Mouse (Mus musculus) hindbrain, embryonic 12.5 days (tissue): ENCODE data around the gene Cpped1. TPM values are rescaled to one million over a fixed set of nuclear protein-coding genes. Genes with fewer than 3 reads are reported as not detected.

ENCODE experiments used
- ATAC-seq: fragments of 200-750 bp; cut with Nextera tagmentation; 2 replicates; pipeline ENCODE4 v1.8.0; 2017; ENCODE audit warnings: moderate TSS enrichment; ENCODE audit not compliant: low FRiP score
- H3K27ac ChIP-seq: fragments of 300-500 bp; sonication (generic); 2 replicates; pipeline ENCODE4 v1.5.1; 2016; ENCODE audit warnings: mild to moderate bottlenecking
- H3K27me3 ChIP-seq: fragments of 300-500 bp; sonication (generic); 2 replicates; pipeline ENCODE4 v1.6.1; 2016; ENCODE audit warnings: mild to moderate bottlenecking
- H3K36me3 ChIP-seq: fragments of 300-500 bp; sonication (generic); 2 replicates; pipeline ENCODE4 v1.6.1; 2016; ENCODE audit warnings: mild to moderate bottlenecking
- H3K4me1 ChIP-seq: fragments of 300-500 bp; sonication (generic); 2 replicates; pipeline ENCODE4 v1.6.1; 2016
- H3K4me2 ChIP-seq: fragments of 300-500 bp; sonication (generic); replicated peaks from 2 replicates; pipeline ENCODE4 v1.6.1; 2016; ENCODE audit warnings: mild to moderate bottlenecking
- H3K4me3 ChIP-seq: fragments of 300-500 bp; sonication (generic); 2 replicates; pipeline ENCODE4 v1.5.1; 2016; ENCODE audit warnings: mild to moderate bottlenecking
- H3K9ac ChIP-seq: fragments of 300-500 bp; sonication (generic); 2 replicates; pipeline ENCODE4 v1.6.1; 2016; ENCODE audit warnings: mild to moderate bottlenecking, moderate library complexity
- H3K9me3 ChIP-seq: fragments of 300-500 bp; sonication (generic); replicated peaks from 2 replicates; pipeline ENCODE4 v1.6.1; 2016; ENCODE audit warnings: mild to moderate bottlenecking
- WGBS: fragments of 180-500 bp; shearing (Covaris S2); methylation state at CpG from one replicate; pipeline ENCODE4 v1.1.7; 2016; 5-methylcytosine and 5-hydroxymethylcytosine counted together
- polyA plus RNA-seq: library from polyadenylated mRNA; unstranded; fragments of >200 nt; fragmentation: Nextera tagmentation; extraction: Ambion mirVana; gene quantifications from 2 replicates; pipeline ENCODE4 v1.2.1, GENCODE M21; 2016

The Cpped1 gene
- polyA plus RNA-seq, 1 experiment from 2014 or later: 14.6 TPM

DNA sequence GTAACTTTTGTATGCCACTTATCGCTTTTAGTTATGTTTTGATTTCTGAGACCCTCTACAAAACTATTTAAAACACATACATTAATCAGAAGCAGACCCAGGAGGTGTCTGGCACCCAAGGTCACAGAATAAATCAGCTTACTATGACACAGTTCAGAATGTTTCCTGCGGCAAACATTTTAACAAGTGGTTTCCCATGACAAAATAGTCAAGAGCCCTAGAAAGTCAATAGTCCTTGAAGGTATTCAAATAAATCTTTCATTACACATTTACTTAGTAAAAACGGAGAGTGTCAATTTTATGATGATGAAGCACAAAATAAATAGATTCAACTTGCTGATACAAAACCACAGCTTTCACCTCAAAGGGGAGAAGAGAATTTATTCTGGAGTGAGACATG, 19.5 kb downstream of the Cpped1 start:
- no peak overlapping the region for H3K27ac ChIP-seq
- H3K4me3 ChIP-seq: no peak overlapping the region
- H3K4me2 ChIP-seq: no peak overlapping the region
- WGBS: 67% methylated on average over 3 of the region's 3 CpGs
- 0 out of 2 replicates have a peak, but pooled peaks cover 8% of the 10 kb centered on the region for H3K36me3 ChIP-seq
- H3K9ac ChIP-seq: no peak overlapping the region
- no peaks in the 10 kb centered on the region for H3K27me3 ChIP-seq
- H3K9me3 ChIP-seq: no peaks in the 10 kb centered on the region
- no peaks in the 10 kb centered on the region for H3K4me1 ChIP-seq
- ATAC-seq: no peak

- Histone ChIP-seq H3K27me3 (no peaks in the 10 kb centered on the region), H3K4me1 (no peaks in the 10 kb centered on the region), H3K4me3 (no peak overlapping the region), H3K9me3 (no peaks in the 10 kb centered on the region), H3K27ac (no peak overlapping the region), H3K9ac (no peak overlapping the region), H3K36me3 (0 out of 2 replicates have a peak, but pooled peaks cover 8% of the 10 kb centered on the region), H3K4me2 (no peak overlapping the region)
- ATAC-seq: no peak
- 78% methylated on average over 6 of the region's 6 CpGs for WGBS
These were observed 27.4 kb downstream of the Cpped1 start for GRCm38 (mm10) chr16:11881795-11882194.

GRCm38 (mm10) chr16:11880461-11880860, 28.8 kb downstream of the Cpped1 start:
- ATAC-seq: no peak
- Histone ChIP-seq H3K9me3 (no peaks in the 10 kb centered on the region), H3K27ac (no peak overlapping the region), H3K9ac (no peak overlapping the region), H3K36me3 (0 out of 2 replicates have a peak, but pooled peaks cover 3% of the 10 kb centered on the region), H3K4me2 (no peak overlapping the region), H3K4me1 (no peaks in the 10 kb centered on the region), H3K27me3 (no peaks in the 10 kb centered on the region), H3K4me3 (no peak overlapping the region)
- WGBS: 89% methylated on average over 6 of the region's 6 CpGs

GRCm38 (mm10) chr16:11879196-11879595, 30.0 kb downstream of the Cpped1 start:
- Histone ChIP-seq H3K4me2 (no peak overlapping the region), H3K27me3 (no peaks in the 10 kb centered on the region), H3K4me3 (no peak overlapping the region), H3K9me3 (no peaks in the 10 kb centered on the region), H3K27ac (no peak overlapping the region), H3K36me3 (no peaks in the 10 kb centered on the region), H3K4me1 (no peaks in the 10 kb centered on the region), H3K9ac (no peak overlapping the region)
- ATAC-seq: no peak
- WGBS: 89% methylated on average over 6 of the region's 6 CpGs

DNA sequence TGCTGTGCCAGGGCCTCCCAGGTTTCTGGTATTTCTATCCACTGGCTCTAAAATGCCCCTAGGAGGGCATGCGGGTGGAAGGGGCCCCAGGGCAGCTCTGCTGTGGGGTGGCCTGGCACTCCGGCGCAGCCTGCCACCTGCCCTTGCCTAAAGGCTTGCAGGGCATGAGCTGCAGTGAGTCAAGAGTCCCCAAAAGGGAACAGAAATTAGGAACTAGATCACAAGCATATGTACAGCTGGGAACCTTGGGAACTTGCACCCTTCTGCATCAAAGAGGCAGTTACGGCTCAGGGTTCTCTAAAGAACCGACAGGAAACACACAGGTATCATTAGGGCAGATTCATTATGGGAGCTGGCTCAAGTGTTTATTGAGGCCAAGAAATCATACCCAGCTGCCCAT, 34.0 kb downstream of the Cpped1 start:
- Histone ChIP-seq H3K4me2 (no peak overlapping the region), H3K27ac (no peak overlapping the region), H3K4me3 (no peak overlapping the region), H3K27me3 (no peaks in the 10 kb centered on the region), H3K9me3 (no peaks in the 10 kb centered on the region), H3K9ac (no peak overlapping the region), H3K36me3 (no peaks in the 10 kb centered on the region), H3K4me1 (no peaks in the 10 kb centered on the region)
- 90% methylated on average over 5 of the region's 5 CpGs for WGBS
- ATAC-seq: no peak

- H3K27me3 ChIP-seq: no peaks in the 10 kb centered on the region
- 89% methylated on average over 3 of the region's 3 CpGs for WGBS
- no peaks in the 10 kb centered on the region for H3K9me3 ChIP-seq
- H3K27ac ChIP-seq: no peak overlapping the region
- no peak for ATAC-seq
- no peaks in the 10 kb centered on the region for H3K36me3 ChIP-seq
- no peak overlapping the region for H3K4me2 ChIP-seq
- H3K4me1 ChIP-seq: no peaks in the 10 kb centered on the region
- H3K4me3 ChIP-seq: no peak overlapping the region
- H3K9ac ChIP-seq: no peak overlapping the region
These were observed 36.0 kb downstream of the Cpped1 start for GRCm38 (mm10) chr16:11873292-11873691.

DNA sequence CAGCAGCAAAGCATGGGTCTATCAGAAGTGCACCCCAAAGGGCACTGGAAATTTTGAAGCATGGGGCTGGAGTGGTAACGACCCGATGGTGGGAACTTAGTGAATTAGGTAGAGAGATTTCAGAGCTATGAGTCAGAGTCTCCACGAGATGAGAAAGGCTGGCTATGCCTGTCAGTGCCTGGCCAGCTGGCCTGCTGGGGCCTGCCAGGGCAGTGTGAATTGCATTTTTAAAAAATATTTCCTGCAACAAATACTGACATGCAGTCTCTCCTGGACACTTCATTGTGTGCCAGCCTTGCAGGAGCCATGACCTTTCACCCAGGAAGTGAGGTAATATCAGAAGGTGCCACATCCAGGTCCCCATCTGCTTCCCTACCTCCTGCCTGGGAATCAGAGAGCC, 40.8 kb downstream of the Cpped1 start:
- Histone ChIP-seq H3K4me1 (no peaks in the 10 kb centered on the region), H3K9ac (no peak overlapping the region), H3K4me3 (no peak overlapping the region), H3K36me3 (no peaks in the 10 kb centered on the region), H3K27me3 (no peaks in the 10 kb centered on the region), H3K9me3 (no peaks in the 10 kb centered on the region), H3K4me2 (no peak overlapping the region), H3K27ac (no peak overlapping the region)
- ATAC-seq: no peak
- WGBS: 83% methylated on average over 3 of the region's 3 CpGs

DNA sequence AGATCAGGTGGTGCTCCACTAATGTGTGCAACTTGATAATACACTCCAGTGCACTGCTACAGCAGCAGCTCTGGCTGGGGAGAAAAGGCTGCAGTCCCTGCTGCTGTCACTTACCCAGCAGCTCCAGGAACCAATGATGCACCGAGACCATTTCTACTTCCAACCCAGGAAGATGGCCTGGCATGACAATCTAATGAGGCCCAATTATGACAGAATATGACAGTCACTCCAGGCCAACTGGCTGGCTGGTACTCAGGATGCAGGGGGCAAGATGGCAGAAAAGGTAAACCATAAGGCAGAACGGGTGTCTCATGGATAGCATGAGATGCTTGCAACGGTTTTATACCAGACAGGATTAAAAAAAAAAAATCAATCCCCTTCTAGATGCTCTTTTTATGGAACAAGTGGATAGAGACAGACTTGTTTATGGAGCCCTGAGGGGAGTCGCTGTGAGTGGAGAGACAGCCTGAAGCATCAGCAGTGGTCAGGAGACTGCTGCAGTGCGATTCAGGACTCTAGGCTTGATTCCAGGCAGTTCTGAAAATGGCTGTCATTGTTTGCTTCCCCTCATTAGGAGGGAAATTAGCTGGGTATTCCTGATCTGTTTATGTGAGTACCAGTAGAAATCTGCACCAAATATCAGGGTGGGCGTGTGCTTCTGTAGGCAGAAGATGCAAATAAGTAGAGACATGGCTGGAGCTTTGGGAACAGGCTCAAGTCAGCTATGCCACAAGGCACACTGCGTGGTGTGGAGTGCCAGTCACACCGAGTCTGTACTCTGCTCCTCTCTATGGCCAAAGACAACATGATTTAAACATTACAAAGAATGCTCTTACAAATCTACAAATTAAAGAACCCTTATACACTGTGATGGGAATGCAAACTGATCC, 56.3 kb downstream of the Cpped1 start:
- H3K9me3 ChIP-seq: no peaks in the 10 kb centered on the region
- H3K9ac ChIP-seq: no peak overlapping the region
- 82% methylated on average over 8 of the region's 8 CpGs for WGBS
- H3K27me3 ChIP-seq: no peaks in the 10 kb centered on the region
- ATAC-seq: no peak
- H3K27ac ChIP-seq: no peak overlapping the region
- H3K36me3 ChIP-seq: 0 out of 2 replicates have a peak, but pooled peaks cover 3% of the 10 kb centered on the region
- H3K4me3 ChIP-seq: no peak overlapping the region
- no peaks in the 10 kb centered on the region for H3K4me1 ChIP-seq
- no peak overlapping the region for H3K4me2 ChIP-seq

DNA sequence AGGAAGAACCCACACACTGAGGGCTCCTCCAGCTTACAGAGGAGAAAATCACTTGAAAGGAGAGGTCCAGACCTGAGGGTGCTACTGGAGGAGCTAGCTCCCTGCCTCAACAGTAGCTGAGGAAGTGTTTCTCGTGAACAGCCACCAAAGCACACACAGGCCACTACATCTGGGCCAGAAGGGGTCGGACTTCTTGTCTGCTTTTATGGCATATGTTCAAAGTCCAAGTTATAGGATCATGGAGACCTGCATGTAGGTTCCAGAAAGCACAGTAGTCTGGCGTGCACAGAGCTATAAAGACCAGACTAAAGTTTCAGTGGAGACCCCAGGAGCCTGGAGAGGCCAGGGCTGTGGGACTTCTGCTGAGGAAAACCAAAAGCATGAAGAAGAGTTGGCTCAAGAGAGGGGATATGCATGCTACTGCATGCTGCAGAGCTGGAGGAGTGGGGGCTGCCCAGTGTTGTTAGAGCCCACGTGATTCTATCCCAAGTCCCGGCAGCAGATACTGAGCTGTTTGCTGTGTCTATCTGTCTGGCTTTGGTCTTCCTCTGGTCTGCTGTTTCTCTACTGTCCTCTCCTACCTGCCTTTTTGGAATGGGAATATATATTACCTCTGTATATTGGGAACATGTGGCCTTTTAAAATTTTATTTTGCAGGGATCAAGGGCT, 60.1 kb downstream of the Cpped1 start:
- H3K4me3 ChIP-seq: no peak overlapping the region
- H3K4me2 ChIP-seq: no peak overlapping the region
- H3K27ac ChIP-seq: no peak overlapping the region
- 90% methylated on average over 5 of the region's 5 CpGs for WGBS
- no peak for ATAC-seq
- H3K36me3 ChIP-seq: 0 out of 2 replicates have a peak, but pooled peaks cover 3% of the 10 kb centered on the region
- H3K4me1 ChIP-seq: no peaks in the 10 kb centered on the region
- no peaks in the 10 kb centered on the region for H3K9me3 ChIP-seq
- H3K27me3 ChIP-seq: no peaks in the 10 kb centered on the region
- H3K9ac ChIP-seq: no peak overlapping the region

- H3K9ac ChIP-seq: no peak overlapping the region
- no peak for ATAC-seq
- WGBS: 88% methylated on average over 5 of the region's 5 CpGs
These were observed 63.9 kb downstream of the Cpped1 start for GRCm38 (mm10) chr16:11845309-11845708.

GRCm38 (mm10) chr16:11843441-11843840, 65.8 kb downstream of the Cpped1 start:
- H3K4me1 ChIP-seq: no peaks in the 10 kb centered on the region
- ATAC-seq: no peak
- no peak overlapping the region for H3K4me3 ChIP-seq
- H3K27me3 ChIP-seq: no peaks in the 10 kb centered on the region
- no peak overlapping the region for H3K9ac ChIP-seq
- 93% methylated on average over 2 of the region's 2 CpGs for WGBS
- H3K4me2 ChIP-seq: no peak overlapping the region
- no peaks in the 10 kb centered on the region for H3K9me3 ChIP-seq
- H3K36me3 ChIP-seq: no peaks in the 10 kb centered on the region
- H3K27ac ChIP-seq: no peak overlapping the region

More at GRCm38 (mm10) chr16:11845309-11845708, 63.9 kb downstream of the Cpped1 start:
- H3K27me3 ChIP-seq: no peaks in the 10 kb centered on the region
- 0 out of 2 replicates have a peak, but pooled peaks cover 3% of the 10 kb centered on the region for H3K36me3 ChIP-seq
- no peak overlapping the region for H3K4me2 ChIP-seq
- H3K4me1 ChIP-seq: no peaks in the 10 kb centered on the region
- H3K4me3 ChIP-seq: no peak overlapping the region
- no peak overlapping the region for H3K27ac ChIP-seq
- no peaks in the 10 kb centered on the region for H3K9me3 ChIP-seq

- Histone ChIP-seq H3K4me1 (no peaks in the 10 kb centered on the region), H3K4me3 (no peak overlapping the region), H3K27ac (no peak overlapping the region), H3K4me2 (no peak overlapping the region), H3K36me3 (no peaks in the 10 kb centered on the region), H3K27me3 (no peaks in the 10 kb centered on the region), H3K9me3 (no peaks in the 10 kb centered on the region), H3K9ac (no peak overlapping the region)
- no peak for ATAC-seq
- WGBS: 77% methylated on average over 1 of the region's 1 CpGs
These were observed 75.8 kb downstream of the Cpped1 start for GRCm38 (mm10) chr16:11833474-11833873.
